Mouse (Mus musculus) left cerebral cortex, adult 2 months (tissue): ENCODE measurements around the gene Prcc. TPM values are rescaled to one million over a fixed set of nuclear protein-coding genes. Genes with fewer than 3 reads are reported as not detected.
"Not testable (repeated sequence)": the region's sequence is repeated elsewhere in the genome, so short reads cannot be mapped to it uniquely, and the experiment has no call there.

Source experiments
- DNase-seq, 2 experiments: peaks; one replicate each; pipeline ENCODE4 v3.0.0; 2021 to 2022; ENCODE audit warnings: low spot score in 2 of 2, mixed read lengths in 1 of 2; ENCODE audit errors: extremely low spot score in 1 of 2
- H3K27ac ChIP-seq: fragments of 200-600 bp; 2 replicates; pipeline ENCODE4 v1.8.1; 2022
- H3K4me3 ChIP-seq: fragments of 200-600 bp; 2 replicates; pipeline ENCODE4 v1.8.1; 2022
- CTCF ChIP-seq: fragments of 200-600 bp; IDR thresholded peaks from 2 replicates; pipeline ENCODE4 v1.8.1; 2022; ENCODE audit warnings: antibody characterized with exemption, mild to moderate bottlenecking, moderate library complexity
- intact Hi-C: fragments of 180-260 bp; cut with DNase I; formaldehyde crosslinking; loops from one replicate; pipeline ENCODE4 v1.15.1; 2025
- total RNA-seq, 2 experiments: library from RNA; stranded (reverse); gene quantifications; 2 replicates each; pipeline ENCODE4 v1.2.3; 2021

Prcc gene
- total RNA-seq, 2 experiments from 2014 or later, result 58.3 to 60.6 TPM

DNA sequence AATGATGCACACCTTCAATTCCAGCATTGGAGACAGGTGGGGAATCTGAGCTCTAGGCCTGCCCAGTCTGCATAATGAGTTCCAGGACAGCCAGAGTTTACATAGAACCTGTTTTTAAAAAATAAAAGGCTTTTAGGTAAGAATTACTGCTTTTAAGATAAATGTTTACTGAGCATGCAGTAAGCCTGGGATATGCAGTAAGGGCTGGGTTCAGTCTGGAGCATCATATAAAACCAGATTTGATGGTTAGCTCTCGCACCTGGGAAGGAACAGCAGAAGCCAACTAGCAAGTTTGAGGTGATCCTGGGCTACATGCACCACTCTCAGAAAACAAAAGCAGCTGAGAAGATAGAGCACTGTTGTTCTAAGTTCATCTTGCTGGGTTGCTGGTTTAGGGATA is 33.1 kb upstream of the Prcc start:
- no peak for TF ChIP-seq CTCF
- intact Hi-C loops, result no loop called here
- no peak overlapping the region for H3K4me3 ChIP-seq
- no peak for DNase-seq
- H3K27ac ChIP-seq, result no peak overlapping the region; the same call in 1 of the 2 replicates

DNA sequence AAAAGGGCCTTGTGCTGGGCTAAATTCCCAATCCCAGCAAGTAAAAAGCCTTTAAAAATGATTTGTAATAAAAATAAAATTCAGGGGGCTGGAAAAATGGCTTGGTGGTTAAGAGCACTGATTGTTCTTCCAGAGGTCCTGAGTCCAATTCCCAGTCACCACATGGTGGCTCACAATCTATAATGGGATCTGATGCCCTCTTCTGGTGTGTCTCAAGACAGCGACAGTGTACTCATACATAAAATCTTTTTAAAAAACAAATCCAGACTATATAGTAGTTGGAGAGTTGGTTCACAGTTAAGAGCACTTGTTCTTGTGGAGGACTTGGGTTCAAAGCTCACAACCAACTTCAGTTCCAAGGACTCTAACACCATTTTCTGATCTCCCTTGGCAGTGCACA is 31.6 kb upstream of the Prcc start:
- no peak overlapping the region for H3K27ac ChIP-seq
- no peak for DNase-seq
- intact Hi-C loops, result no loop called here
- no peak overlapping the region for H3K4me3 ChIP-seq
- peak; percentile 8 for TF ChIP-seq CTCF

DNA sequence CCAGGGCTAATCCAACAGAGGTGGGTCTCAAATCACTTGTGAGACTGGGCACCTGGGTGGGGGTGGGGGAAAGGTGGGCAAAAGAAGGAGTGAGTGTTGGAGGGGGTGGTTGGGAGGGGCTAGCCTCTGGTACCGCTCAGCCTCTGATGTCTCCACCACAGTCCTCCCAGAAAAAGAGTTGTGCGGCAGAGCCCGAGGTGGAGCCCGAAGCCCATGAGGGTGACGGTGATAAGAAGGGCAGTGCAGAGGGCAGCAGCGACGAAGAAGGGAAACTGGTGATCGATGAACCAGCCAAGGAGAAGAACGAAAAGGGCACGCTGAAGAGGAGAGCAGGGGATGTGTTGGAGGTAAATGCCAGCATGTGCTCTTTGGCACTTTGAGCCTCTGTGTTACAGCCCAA is 28.5 kb upstream of the Prcc start:
- TF ChIP-seq CTCF, result no peak

DNA sequence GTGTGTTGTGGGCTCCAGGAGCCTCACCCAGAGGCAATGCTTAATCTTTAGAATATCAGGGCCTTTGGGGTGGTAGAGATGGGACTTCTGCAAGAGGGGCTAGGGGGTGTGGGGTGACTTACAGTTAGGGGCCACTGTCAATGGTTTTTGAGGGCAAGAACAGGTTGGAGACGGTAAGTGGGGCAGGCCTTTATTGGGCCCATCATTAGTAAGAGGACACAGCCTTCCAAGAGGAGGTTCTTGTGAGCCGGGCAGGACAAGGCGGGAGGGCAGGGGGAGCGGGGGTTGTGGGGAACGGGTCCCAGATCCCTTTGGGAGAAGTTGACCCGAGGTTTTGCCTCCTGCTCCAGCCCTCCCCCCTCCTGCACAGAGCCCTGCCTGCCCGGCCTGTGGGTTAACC is 28.1 kb upstream of the Prcc start:
- H3K4me3 ChIP-seq, result no peak overlapping the region
- TF ChIP-seq CTCF, result no peak
- no peak overlapping the region for H3K27ac ChIP-seq
- intact Hi-C loops, result no loop called here
- no peak for DNase-seq

More for the DNA sequence above, 28.5 kb upstream of the Prcc start:
- Histone ChIP-seq H3K4me3 (no peak overlapping the region), H3K27ac (no peak overlapping the region)
- intact Hi-C loops, result no loop called here
- DNase-seq, result no peak

DNA sequence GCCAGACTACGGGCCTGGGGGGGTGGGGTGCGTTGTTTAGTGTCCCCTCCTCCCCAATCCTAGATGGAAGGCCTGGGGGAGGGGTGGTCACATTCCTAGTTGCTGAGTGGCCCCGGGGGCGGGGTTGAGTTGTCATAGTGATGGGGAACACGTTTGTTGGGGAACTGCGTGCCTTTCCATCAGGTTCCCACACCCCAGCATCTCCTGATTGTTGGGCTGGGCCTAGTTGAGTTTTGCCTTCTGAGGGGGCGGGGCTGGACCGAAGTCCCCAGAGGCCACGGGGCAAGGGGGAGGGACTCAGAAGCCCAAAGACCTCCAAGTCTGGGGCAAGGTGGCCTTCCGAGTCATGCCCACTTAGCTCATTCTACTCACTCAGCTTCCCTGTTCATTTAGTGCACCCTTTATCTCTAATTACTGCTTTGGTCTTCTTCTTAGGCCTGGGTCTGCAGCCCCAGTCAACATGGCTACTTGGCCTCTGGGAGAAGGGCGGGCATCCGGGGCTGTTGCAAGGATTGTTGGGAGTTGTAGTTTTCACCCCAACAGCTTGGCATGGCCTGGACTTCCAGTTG is 25.2 kb upstream of the Prcc start:
- peak overlapping the region; percentile 33 for H3K4me3 ChIP-seq
- peak overlapping the region; percentile 81 for H3K27ac ChIP-seq
- no peak for TF ChIP-seq CTCF
- DNase-seq, result peak in 1 of 2 experiments; percentile 45
- intact Hi-C loops, result no loop called here

DNA sequence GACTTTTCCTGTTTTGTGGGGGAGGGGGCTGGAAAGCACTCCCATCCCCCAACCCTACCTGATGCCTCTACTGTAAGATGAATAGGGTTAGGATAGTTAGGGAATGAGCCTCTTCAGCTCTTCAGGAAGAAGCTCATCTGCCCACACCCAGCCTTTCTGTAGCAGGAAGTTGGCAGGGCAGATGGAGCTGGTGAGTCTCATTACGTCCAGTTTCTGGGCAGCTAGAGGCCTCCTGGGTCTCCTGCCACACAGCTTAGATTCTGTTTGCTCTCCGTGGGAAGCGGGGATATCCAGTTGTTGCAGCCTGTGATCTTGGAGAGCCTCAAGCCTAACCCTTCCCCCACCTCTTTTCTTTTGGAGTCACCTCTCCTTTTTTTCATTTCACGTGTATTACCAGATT is 24.5 kb upstream of the Prcc start:
- DNase-seq, result no peak
- peak overlapping the region; percentile 81; the same call in 1 of the 2 replicates for H3K27ac ChIP-seq
- no peak for TF ChIP-seq CTCF
- peak overlapping the region; percentile 33 for H3K4me3 ChIP-seq
- intact Hi-C loops, result no loop called here

DNA sequence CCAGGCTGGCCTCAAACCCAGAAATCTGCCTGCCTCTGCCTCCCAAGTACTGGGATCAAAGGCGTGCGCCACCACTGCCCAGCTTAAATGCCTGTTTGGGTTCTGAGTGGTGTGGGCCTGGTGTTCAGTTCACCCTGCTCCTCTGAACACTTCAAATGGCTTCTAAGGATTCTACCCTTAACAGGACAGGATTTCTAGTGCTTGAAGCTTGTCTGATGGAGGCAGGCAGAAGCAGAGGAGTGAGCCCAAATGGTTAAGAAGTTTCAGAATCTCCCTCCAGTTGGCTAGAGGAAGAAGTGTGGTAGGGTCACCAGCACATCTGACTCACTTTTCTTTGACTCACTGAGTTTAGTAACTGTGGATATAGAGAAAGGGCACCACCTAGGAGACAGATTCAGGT is 24.0 kb upstream of the Prcc start:
- no peak overlapping the region for H3K4me3 ChIP-seq
- no peak for TF ChIP-seq CTCF
- intact Hi-C loops, result no loop called here
- no peak for DNase-seq
- H3K27ac ChIP-seq, result no peak overlapping the region; the same call in 1 of the 2 replicates

DNA sequence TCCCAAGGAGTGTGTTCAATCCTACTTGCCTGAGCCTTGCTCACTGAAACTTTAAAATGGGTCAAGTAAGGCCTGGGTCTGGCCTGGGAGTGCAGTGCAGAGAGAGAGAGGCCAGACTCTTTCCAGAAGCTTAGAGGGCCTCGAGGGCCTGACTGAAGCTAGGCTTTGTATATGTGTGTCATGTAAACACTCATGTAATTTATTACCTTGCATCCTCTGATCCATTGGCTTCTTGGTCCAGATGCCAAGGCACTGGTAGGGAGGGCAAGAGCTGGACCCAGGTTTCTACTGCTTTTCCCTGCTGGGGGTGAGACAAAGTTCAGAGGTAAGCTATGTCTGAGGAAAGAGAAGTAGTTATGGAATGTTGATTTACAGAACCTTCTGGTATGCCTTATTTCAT is 22.5 kb upstream of the Prcc start:
- TF ChIP-seq CTCF, result no peak
- no peak for DNase-seq
- H3K4me3 ChIP-seq, result peak overlapping the region; percentile 84
- peak overlapping the region; percentile 53; the same call in 1 of the 2 replicates for H3K27ac ChIP-seq
- intact Hi-C loops, result no loop called here

DNA sequence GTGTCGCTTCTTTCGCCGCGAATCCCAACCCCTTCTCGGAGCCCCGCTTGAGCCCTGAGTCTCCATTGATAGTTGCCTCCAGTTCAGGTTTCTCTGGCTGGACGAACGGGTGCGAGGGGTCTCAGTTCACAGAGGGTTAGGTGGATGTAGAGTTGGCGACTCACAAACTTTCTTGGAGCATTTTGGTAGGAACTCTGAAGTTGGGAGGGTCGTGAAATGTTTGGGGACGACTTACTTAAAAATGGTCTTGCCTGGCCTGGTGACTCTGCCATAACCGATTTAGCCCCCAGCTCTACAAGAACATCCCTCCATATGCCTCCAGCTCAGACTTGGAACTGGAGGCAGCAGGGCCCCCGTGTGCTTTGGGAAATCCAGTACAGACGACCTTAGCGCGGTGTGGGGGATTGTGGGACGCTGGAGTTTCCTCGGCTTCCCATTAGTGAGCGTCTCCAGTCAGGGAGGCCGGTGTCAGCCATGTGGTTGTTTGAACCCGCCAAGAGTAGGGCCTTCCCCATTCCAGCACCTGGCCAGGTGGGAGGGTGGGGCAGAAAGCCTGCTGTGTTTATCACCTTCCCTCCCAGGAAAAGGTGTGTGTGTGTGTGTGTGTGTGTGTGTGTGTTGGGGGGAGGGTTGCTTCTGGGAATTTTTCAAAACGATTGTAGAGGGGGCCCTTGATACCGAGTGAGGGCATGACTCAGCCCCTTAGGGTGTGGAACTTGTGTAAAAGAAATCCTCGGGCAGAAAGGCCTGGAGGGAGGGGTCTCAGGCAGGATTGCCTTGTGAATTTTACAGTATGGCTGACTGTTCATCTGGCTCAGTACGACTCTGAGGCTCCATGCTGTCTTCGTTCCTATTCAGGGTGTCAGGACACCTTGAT is 21.8 kb upstream of the Prcc start:
- DNase-seq, result no peak
- TF ChIP-seq CTCF, result no peak
- intact Hi-C loops, result loop anchor here (1.0 kb wide), 2 partner anchors 12 to 22 kb away; partner anchors contain the start of genes Mrpl24 and Prcc

DNA sequence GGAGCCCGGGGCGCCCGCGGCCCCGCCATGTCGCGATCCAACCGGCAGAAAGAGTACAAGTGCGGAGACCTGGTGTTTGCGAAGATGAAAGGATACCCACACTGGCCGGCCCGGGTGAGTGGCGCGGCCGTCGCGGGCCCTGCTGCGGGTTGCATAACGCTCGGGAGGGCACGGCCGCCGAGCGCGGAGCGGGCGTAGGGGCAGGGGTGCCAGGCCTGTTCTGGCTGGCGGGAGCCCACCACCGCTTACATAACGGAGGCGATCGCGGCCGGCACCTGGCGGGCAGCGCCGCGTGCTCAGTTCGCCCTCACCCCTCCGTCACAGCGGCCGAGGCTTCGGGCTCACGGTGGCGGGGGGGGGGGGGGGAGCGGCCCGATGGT is 21.2 kb upstream of the Prcc start:
- peak overlapping the region; percentile 99 for H3K27ac ChIP-seq
- intact Hi-C loops, result loop anchor here (1.0 kb wide), 2 partner anchors 13 to 21 kb away; partner anchors contain the start of genes Mrpl24 and Prcc
- DNase-seq, result peak in 1 of 2 experiments; percentile 62
- TF ChIP-seq CTCF, result no peak
- peak overlapping the region; percentile 84 for H3K4me3 ChIP-seq

More for the DNA sequence above, 21.8 kb upstream of the Prcc start:
- Histone ChIP-seq H3K27ac (peak overlapping the region; percentile 99), H3K4me3 (peak overlapping the region; percentile 84)

DNA sequence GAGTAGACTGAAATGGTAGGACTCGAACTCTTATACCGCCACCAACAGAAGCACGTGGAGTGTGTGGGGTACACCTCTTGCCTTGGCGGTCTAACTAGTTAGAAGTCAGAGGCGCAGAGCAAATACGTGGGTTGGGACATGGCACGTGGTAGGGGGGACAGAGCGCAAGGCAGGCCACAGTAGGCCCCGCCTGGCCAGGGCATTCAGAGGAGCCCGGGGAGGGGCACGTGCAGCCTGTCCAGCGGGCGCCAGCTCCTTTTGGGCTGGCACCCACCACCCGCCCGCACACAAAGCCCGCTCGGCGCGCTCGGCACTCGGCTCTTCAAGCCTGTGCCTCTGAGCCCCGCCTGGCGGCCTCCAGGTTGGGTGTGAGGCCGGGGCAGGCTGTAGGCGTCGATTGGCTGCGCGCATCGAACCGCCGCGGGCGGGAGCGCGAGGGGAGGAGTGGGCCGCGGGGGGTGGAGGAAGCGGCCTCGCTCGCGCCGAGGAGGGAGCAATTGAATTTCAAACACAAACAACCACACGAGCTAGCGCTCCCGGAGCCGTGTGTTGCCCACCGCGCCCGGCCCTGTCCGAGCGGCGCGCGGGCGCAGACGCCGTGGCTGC is 20.6 kb upstream of the Prcc start, which contains the start of gene Hdgf:
Gene Hdgf, plus strand, starts transcription at position 442 of the 606 bp plus-strand sequence.
- intact Hi-C loops, result loop anchor here (1.0 kb wide), 2 partner anchors 13 to 21 kb away; partner anchors contain the start of genes Mrpl24 and Prcc

DNA sequence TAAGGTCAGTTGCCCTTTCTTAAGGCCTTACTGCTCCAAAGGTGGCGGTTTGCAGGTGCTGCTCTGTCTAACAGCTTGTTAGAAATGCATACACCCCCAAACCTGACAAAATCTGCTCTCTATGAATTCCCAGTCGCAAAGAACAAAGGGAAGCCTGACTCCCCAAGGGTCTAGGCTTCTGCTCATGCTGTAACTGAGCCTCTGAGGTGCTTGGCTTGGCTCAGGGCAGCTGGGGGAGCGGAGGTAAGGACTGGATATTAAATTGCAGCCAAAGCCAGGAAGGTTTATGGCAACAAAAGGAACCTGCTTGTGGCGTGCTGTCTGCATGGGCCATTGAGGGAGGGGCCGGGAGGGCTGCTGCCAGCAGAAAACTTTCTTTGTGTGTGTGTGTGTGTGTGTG is 18.4 kb upstream of the Prcc start:
- TF ChIP-seq CTCF, result no peak
- H3K4me3 ChIP-seq, result no peak overlapping the region
- DNase-seq, result no peak
- intact Hi-C loops, result no loop called here
- H3K27ac ChIP-seq, result no peak overlapping the region

More for the DNA sequence above, 20.6 kb upstream of the Prcc start, which contains the start of gene Hdgf:
- DNase-seq, result peak; percentile 93 to 95
- TF ChIP-seq CTCF, result peak; percentile 29
- Histone ChIP-seq H3K27ac (peak within 1 kb of the TSS; percentile 99), H3K4me3 (peak within 1 kb of the TSS; percentile 84)

DNA sequence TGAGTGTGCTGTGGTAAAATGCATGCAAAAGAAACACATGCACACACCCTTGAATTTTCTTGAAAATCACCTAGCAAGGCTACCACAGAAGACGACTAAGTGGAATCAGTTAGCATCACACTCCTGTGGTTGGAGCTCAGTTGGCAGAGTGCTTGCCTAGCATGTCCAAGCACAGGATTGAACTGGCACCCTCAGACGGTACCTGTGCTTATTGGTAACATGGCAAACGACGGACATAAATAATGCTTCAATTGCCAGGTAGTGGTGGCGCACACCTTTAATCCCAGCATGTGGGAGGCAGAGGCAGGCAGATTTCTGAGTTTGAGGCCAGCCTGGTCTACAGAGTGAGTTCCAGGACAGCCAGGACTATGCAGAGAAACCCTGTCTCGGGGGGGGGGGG is 16.6 kb upstream of the Prcc start:
- H3K4me3 ChIP-seq, intact Hi-C loops, H3K27ac ChIP-seq, DNase-seq: not testable (repeated sequence)
